Mouse (Mus musculus): Measurements from ENCODE around the gene Sfxn5. TPM values are rescaled to one million over a fixed set of nuclear protein-coding genes. Genes with fewer than 3 reads are reported as not detected.
A peak's percentile ranks its signal among the peaks of the same experiment; 100 is the strongest.

Sfxn5 gene
- polyA plus RNA-seq, 1 experiment from 2014 or later = 3.3 TPM

DNA sequence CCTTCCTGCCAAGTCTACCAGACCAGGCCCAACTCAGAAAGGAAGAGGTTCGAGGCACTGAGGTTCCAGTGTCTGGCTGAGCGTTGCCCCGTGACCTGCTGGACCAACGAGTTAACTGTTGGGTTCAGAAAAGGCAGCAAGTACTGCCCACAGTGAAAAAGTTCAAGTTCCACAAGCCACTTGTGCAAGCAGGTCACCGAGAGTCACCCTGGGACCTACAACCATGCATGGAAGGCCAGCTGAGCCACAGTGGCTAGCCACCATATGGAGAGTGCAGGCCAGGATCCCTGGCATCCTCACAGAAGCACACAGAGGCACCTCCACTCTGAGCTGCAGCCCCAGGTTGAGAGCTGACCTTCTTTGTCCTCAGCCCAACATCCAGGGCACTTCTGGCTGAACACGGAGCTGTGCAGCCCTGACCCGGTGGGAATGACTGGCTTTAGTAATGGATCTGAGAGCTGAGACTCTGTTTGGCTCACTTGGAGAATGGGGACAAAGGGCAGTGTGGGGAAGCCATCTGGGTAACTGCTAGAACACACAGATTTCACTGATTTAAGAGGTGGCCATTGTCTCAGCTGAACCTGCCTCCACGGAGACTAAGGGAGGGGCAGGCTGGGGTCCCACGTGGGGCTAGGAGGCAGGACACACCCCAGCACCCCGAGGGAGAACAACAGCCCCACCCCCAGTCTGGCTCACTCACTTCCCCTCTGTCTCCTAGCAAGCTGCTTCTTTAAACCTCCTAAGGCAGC, 39.8 kb downstream of the Sfxn5 start:
- H3K9me3 ChIP-seq (ENCODE audit: low read length) = no peaks in the 10 kb centered on the region
- 37% methylated on average over 10 of the region's 10 CpGs for WGBS (ENCODE audit: insufficient replicate concordance)
- peak; percentile 49 for DNase-seq
- TF ChIP-seq CTCF (IDR thresholded peaks at IDR 0.05; ENCODE audit: low read depth) (no peak), EP300 (IDR thresholded peaks at IDR 0.05; ENCODE audit: low read depth) (no peak)
- H3K27ac ChIP-seq (ENCODE audit: low read depth) = no peak overlapping the region
- H3K4me2 ChIP-seq (ENCODE audit: low read depth, low read length) = no peak overlapping the region
- ATAC-seq = peak; percentile 63
- no peaks in the 10 kb centered on the region for H3K27me3 ChIP-seq (ENCODE audit: insufficient read depth, low read length)
- no peaks in the 10 kb centered on the region for H3K36me3 ChIP-seq (replicated peaks; ENCODE audit: insufficient read depth, low read length)
- peaks cover 20% of the 10 kb centered on the region for H3K4me1 ChIP-seq (ENCODE audit: insufficient read depth)
- H3K4me3 ChIP-seq (ENCODE audit: low read depth, low read length) = no peak overlapping the region
- H3K9ac ChIP-seq (replicated peaks) = no peak overlapping the region

DNA sequence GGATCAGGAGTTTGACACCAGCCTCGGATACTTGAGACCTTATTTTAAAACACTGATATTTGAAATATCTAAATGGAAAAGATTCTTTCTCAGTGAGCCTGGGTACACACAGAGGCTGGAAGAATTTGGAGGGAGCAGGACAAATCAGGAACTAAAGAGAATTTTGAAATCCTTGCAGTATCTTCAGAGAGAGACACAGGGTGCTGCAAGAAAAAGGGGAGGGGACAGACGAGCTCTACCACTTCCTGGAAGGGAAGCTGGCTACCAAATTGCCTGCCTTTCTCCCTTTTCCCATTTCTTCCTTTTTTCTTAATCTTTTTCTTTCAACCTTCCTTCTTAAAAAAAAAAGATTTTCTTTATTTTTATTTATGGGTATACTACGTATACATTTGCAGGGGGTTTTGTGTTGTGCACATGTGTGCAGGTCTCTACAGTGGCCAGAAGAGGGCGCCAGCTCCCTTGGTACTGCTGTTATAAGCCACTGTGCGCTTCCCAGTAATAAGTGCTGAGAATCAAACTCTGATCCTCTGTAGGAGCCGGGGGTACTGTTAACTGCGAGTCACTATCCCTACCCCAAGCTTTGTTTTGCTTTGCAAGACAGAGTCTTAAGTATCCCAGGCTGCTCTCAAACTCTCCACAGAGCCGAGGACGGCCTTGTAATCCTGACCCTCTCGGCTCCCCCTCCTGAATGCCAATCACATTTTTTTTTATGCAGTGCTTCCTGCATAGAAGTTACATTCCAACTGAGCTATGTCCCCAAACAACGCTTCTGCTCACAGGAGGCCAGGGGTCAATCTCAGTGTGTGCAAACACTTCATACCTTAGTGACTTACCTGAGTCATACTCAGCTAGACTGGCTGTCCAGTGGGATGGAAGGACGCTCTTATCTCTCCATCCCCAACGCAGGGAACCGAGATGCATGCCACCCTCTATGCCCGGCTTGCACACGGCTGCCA, 42.1 kb downstream of the Sfxn5 start:
- TF ChIP-seq EP300 (IDR thresholded peaks at IDR 0.05; ENCODE audit: low read depth) = no peak
- peak; percentile 57 for TF ChIP-seq CTCF (IDR thresholded peaks at IDR 0.05; ENCODE audit: low read depth)
- no peak for DNase-seq
- WGBS (ENCODE audit: insufficient replicate concordance) = 78% methylated on average over 16 of the region's 16 CpGs

GRCm38 (mm10) chr6:85288193-85288857, 44.9 kb downstream of the Sfxn5 start:
- no peaks in the 10 kb centered on the region for H3K9me3 ChIP-seq (ENCODE audit: low read length)
- ATAC-seq = 0 out of 2 replicates have a peak, but pooled peaks have one; percentile 10
- H3K4me1 ChIP-seq (ENCODE audit: insufficient read depth) = peaks cover under 1% of the 10 kb centered on the region
- no peaks in the 10 kb centered on the region for H3K27me3 ChIP-seq (ENCODE audit: insufficient read depth, low read length)
- DNase-seq = no peak
- no peak overlapping the region for H3K4me3 ChIP-seq (ENCODE audit: low read depth, low read length)
- TF ChIP-seq CTCF (IDR thresholded peaks at IDR 0.05; ENCODE audit: low read depth) = no peak
- no peak for TF ChIP-seq EP300 (IDR thresholded peaks at IDR 0.05; ENCODE audit: low read depth)
- H3K36me3 ChIP-seq (replicated peaks; ENCODE audit: insufficient read depth, low read length) = no peaks in the 10 kb centered on the region
- H3K27ac ChIP-seq (ENCODE audit: low read depth) = no peak overlapping the region
- H3K4me2 ChIP-seq (ENCODE audit: low read depth, low read length) = no peak overlapping the region
- no peak overlapping the region for H3K9ac ChIP-seq (replicated peaks)
- WGBS (ENCODE audit: insufficient replicate concordance) = 47% methylated on average over 4 of the region's 4 CpGs

More for the DNA sequence above, 42.1 kb downstream of the Sfxn5 start:
- no peaks in the 10 kb centered on the region for H3K9me3 ChIP-seq (ENCODE audit: low read length)
- H3K27ac ChIP-seq (ENCODE audit: low read depth) = no peak overlapping the region
- no peaks in the 10 kb centered on the region for H3K27me3 ChIP-seq (ENCODE audit: insufficient read depth, low read length)
- H3K4me2 ChIP-seq (ENCODE audit: low read depth, low read length) = no peak overlapping the region
- peaks cover 20% of the 10 kb centered on the region for H3K4me1 ChIP-seq (ENCODE audit: insufficient read depth)
- no peaks in the 10 kb centered on the region for H3K36me3 ChIP-seq (replicated peaks; ENCODE audit: insufficient read depth, low read length)
- H3K9ac ChIP-seq (replicated peaks) = no peak overlapping the region
- no peak overlapping the region for H3K4me3 ChIP-seq (ENCODE audit: low read depth, low read length)
- ATAC-seq = no peak

DNA sequence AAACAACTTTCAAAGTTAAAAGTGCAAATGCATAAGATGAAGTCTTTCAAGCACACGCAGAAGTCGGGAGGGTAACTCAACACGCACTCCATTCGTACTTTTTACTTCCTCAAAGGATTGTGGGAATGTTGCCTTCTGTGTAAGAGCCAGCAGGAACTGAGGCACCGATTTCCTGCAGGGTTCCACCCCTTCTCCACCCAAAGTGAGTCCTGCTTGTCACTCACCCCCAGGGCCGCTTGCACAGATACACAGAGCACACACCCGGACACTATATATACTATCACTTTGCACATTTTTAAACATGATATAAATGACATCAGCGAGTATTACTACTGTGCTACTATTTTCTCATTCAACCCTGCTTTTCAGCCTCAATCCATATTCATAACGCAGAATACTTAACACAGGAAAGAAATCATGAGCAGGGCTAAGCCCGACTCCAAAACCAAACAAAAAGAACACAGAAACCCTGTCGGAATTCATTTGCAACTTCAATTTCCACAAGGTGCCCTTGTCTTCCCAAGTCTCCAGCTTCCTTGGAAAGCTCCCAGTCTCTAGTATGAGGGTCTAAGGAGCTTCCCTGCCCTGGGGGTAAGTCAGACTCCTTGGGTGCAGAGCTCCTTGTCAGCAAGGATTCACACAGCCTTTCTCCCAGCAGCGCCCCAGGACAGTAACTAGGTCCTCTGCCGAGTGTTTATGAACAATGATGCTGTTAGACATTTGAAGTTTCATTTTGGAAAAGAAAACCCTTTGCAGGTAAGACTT, 46.8 kb downstream of the Sfxn5 start:
- no peaks in the 10 kb centered on the region for H3K9me3 ChIP-seq (ENCODE audit: low read length)
- H3K9ac ChIP-seq (replicated peaks) = no peak overlapping the region
- no peak for DNase-seq
- WGBS (ENCODE audit: insufficient replicate concordance) = 81% methylated on average over 13 of the region's 13 CpGs
- H3K27me3 ChIP-seq (ENCODE audit: insufficient read depth, low read length) = no peaks in the 10 kb centered on the region
- no peak overlapping the region for H3K4me2 ChIP-seq (ENCODE audit: low read depth, low read length)
- H3K4me3 ChIP-seq (ENCODE audit: low read depth, low read length) = no peak overlapping the region
- H3K36me3 ChIP-seq (replicated peaks; ENCODE audit: insufficient read depth, low read length) = no peaks in the 10 kb centered on the region
- no peak for ATAC-seq
- H3K27ac ChIP-seq (ENCODE audit: low read depth) = no peak overlapping the region
- TF ChIP-seq CTCF (IDR thresholded peaks at IDR 0.05; ENCODE audit: low read depth) = no peak
- no peak for TF ChIP-seq EP300 (IDR thresholded peaks at IDR 0.05; ENCODE audit: low read depth)
- H3K4me1 ChIP-seq (ENCODE audit: insufficient read depth) = no peaks in the 10 kb centered on the region; the same call in 1 of the 2 replicates

- Histone ChIP-seq H3K9me3 (ENCODE audit: low read length) (no peaks in the 10 kb centered on the region), H3K27me3 (ENCODE audit: insufficient read depth, low read length) (no peaks in the 10 kb centered on the region), H3K9ac (replicated peaks) (no peak overlapping the region), H3K36me3 (replicated peaks; ENCODE audit: insufficient read depth, low read length) (no peaks in the 10 kb centered on the region), H3K4me3 (ENCODE audit: low read depth, low read length) (no peak overlapping the region), H3K4me2 (ENCODE audit: low read depth, low read length) (no peak overlapping the region), H3K4me1 (ENCODE audit: insufficient read depth) (no peaks in the 10 kb centered on the region), H3K27ac (ENCODE audit: low read depth) (no peak overlapping the region)
- DNase-seq (no peak), ATAC-seq (no peak)
- no peak for TF ChIP-seq EP300 (IDR thresholded peaks at IDR 0.05; ENCODE audit: low read depth)
- TF ChIP-seq CTCF (IDR thresholded peaks at IDR 0.05; ENCODE audit: low read depth) = no peak
- WGBS (ENCODE audit: insufficient replicate concordance) = 78% methylated on average over 14 of the region's 14 CpGs
Measured at GRCm38 (mm10) chr6:85280871-85281270, 52.4 kb downstream of the Sfxn5 start.
